Comparison of ENCODE assay signal across 8 mouse cellular contexts in genomic region chr11:117810401-117811046, GRCm38 (mm10). TPM values are rescaled to one million over a fixed set of nuclear protein-coding genes. Genes with fewer than 3 reads are reported as not detected.
A peak's percentile ranks its signal among the peaks of the same experiment; 100 is the strongest.
DNase-seq lines count a peak whose midpoint lies in the region; ATAC-seq and TF ChIP-seq lines count a peak whose summit lies in the region.

No protein-coding gene starts in this region.

- TF ChIP-seq EP300 in ES-Bruce4 (IDR thresholded peaks at IDR 0.05; ENCODE audit: insufficient read depth, low read depth, low read length), result no peak

- peak overlapping the region; percentile 78 for H3K4me3 ChIP-seq in ES-Bruce4 (ENCODE audit: low read depth, low read length)
- peak overlapping the region; percentile 59 for H3K4me3 ChIP-seq in forebrain, embryonic 15.5 days

- ATAC-seq in forebrain, embryonic 15.5 days (replicated peaks), result peak; percentile 83

- WGBS in forebrain, embryonic 15.5 days, result under 1% methylated on average over 21 of the region's 21 CpGs

- H3K27ac ChIP-seq in ES-Bruce4 (ENCODE audit: insufficient read depth, low read length), result no peak overlapping the region
- peak overlapping the region; percentile 24; the same call in 1 of the 2 replicates for H3K27ac ChIP-seq in forebrain, embryonic 15.5 days (replicated peaks)

- no peak for TF ChIP-seq POLR2A in ES-Bruce4 (IDR thresholded peaks at IDR 0.05; ENCODE audit: insufficient read depth, low read length)

- H3K36me3 ChIP-seq in ES-Bruce4 (ENCODE audit: control insufficient read depth, insufficient read depth, low read length, poor library complexity, severe bottlenecking), result peaks cover 9% of the 10 kb centered on the region
- no peaks in the 10 kb centered on the region for H3K36me3 ChIP-seq in forebrain, embryonic 15.5 days

- peak overlapping the region; percentile 92 for H3K4me2 ChIP-seq in forebrain, embryonic 15.5 days (replicated peaks)

- peak; percentile 78 for DNase-seq in brain, adult 2 months (ENCODE audit: low read depth, low spot score)
- DNase-seq in heart, postnatal 4 days, result peak; percentile 90
- DNase-seq in layer of hippocampus, adult 9-11 months, result peak; percentile 82
- peak; percentile 98 for DNase-seq in lung, postnatal 36 days
- DNase-seq in retina, adult 2 months (ENCODE audit: low read depth, low spot score), result peak; percentile 56
- DNase-seq in thymus, postnatal 25 days, result peak; percentile 84

- no peaks in the 10 kb centered on the region for H3K27me3 ChIP-seq in ES-Bruce4 (ENCODE audit: control insufficient read depth, insufficient read depth, low read length, poor library complexity, severe bottlenecking)
- H3K27me3 ChIP-seq in forebrain, embryonic 15.5 days, result peaks cover 8% of the 10 kb centered on the region; the same call in 1 of the 2 replicates

- H3K9ac ChIP-seq in ES-Bruce4 (ENCODE audit: low read depth, poor library complexity, severe bottlenecking), result peak overlapping the region; percentile 92
- H3K9ac ChIP-seq in forebrain, embryonic 15.5 days (replicated peaks), result peak overlapping the region; percentile 61

- H3K9me3 ChIP-seq in ES-Bruce4 (replicated peaks; ENCODE audit: control insufficient read depth, insufficient read depth, low read length, poor library complexity, severe bottlenecking), result no peaks in the 10 kb centered on the region
- no peaks in the 10 kb centered on the region for H3K9me3 ChIP-seq in forebrain, embryonic 15.5 days

- no peak for TF ChIP-seq CTCF in ES-Bruce4 (IDR thresholded peaks at IDR 0.05; ENCODE audit: low read depth, low read length)

- peaks cover 2% of the 10 kb centered on the region for H3K4me1 ChIP-seq in ES-Bruce4 (ENCODE audit: control insufficient read depth, insufficient read depth, low read length)
- H3K4me1 ChIP-seq in forebrain, embryonic 15.5 days, result peaks cover 21% of the 10 kb centered on the region

RNA-seq across cellular contexts. Expression of gene Gm20708, which starts 1.1 kb away (rescaled TPM):
- polyA plus RNA-seq in ES-Bruce4 (2011; ENCODE audit: insufficient read depth, insufficient read length, low read depth, missing spikeins), result 1.4 and 2.1 TPM in 2 replicates
- 0.72 and 0.79 TPM in 2 replicates for polyA plus RNA-seq in forebrain, embryonic 15.5 days (2015; fragmentation: Nextera tagmentation; extraction: Ambion mirVana)
- 1 to 10 TPM; 2.7 to 3.5 TPM for total RNA-seq in heart, postnatal 4 days (2021)

RNA-seq across cellular contexts. Expression of gene Syngr2, which starts 1.1 kb away (rescaled TPM):
- 49.1 and 51.9 TPM in 2 replicates for polyA plus RNA-seq in ES-Bruce4 (2011; ENCODE audit: insufficient read depth, insufficient read length, low read depth, missing spikeins)
- polyA plus RNA-seq in forebrain, embryonic 15.5 days (2015; fragmentation: Nextera tagmentation; extraction: Ambion mirVana), result 12.3 and 12.6 TPM in 2 replicates
- total RNA-seq in heart, postnatal 4 days (2021), result 10 to 100 TPM; 81.2 to 85.1 TPM

RNA-seq across cellular contexts. Expression of gene 6030468B19Rik, which starts 13.1 kb away (rescaled TPM):
- not detected in 2 replicates for polyA plus RNA-seq in ES-Bruce4 (2011; ENCODE audit: insufficient read depth, insufficient read length, low read depth, missing spikeins)
- polyA plus RNA-seq in forebrain, embryonic 15.5 days (2015; fragmentation: Nextera tagmentation; extraction: Ambion mirVana), result 0.18 TPM in 1 of 2 replicates, not detected in the other
- not detected for total RNA-seq in heart, postnatal 4 days (2021)

RNA-seq across cellular contexts. Expression of gene Afmid, which starts 15.2 kb away (rescaled TPM):
- 3.6 and 5.0 TPM in 2 replicates for polyA plus RNA-seq in ES-Bruce4 (2011; ENCODE audit: insufficient read depth, insufficient read length, low read depth, missing spikeins)
- 5.3 and 6.4 TPM in 2 replicates for polyA plus RNA-seq in forebrain, embryonic 15.5 days (2015; fragmentation: Nextera tagmentation; extraction: Ambion mirVana)
- 10 to 100 TPM; 15.3 to 15.5 TPM for total RNA-seq in heart, postnatal 4 days (2021)

RNA-seq across cellular contexts. Expression of gene Tk1, which starts 15.4 kb away (rescaled TPM):
- 35.7 and 40.3 TPM in 2 replicates for polyA plus RNA-seq in ES-Bruce4 (2011; ENCODE audit: insufficient read depth, insufficient read length, low read depth, missing spikeins)
- 45.9 and 52.1 TPM in 2 replicates for polyA plus RNA-seq in forebrain, embryonic 15.5 days (2015; fragmentation: Nextera tagmentation; extraction: Ambion mirVana)
- total RNA-seq in heart, postnatal 4 days (2021), result 10 to 100 TPM; 93.1 to 99.2 TPM
